Mouse (Mus musculus): ENCODE data around the gene Cmtm4. TPM values are rescaled to one million over a fixed set of nuclear protein-coding genes. Genes with fewer than 3 reads are reported as not detected.

Gene Cmtm4
- total RNA-seq (2015) (0.59 and 1.1 TPM in 2 replicates), total RNA-seq (2017) (1.6 and 1.7 TPM in 2 replicates)

- peak; percentile 81 for ATAC-seq (ENCODE audit: poor library complexity, severe bottlenecking)
Observed at GRCm38 (mm10) chr8:104395703-104396357, at the start of gene Cmtm4. Cmtm4 (minus strand) TSS chr8:104395807.

GRCm38 (mm10) chr8:104445248-104445647 lies 49.6 kb upstream of the Cmtm4 start:
- ATAC-seq (ENCODE audit: poor library complexity, severe bottlenecking), result no peak

GRCm38 (mm10) chr8:104443125-104443679 lies 47.6 kb upstream of the Cmtm4 start:
- ATAC-seq (ENCODE audit: poor library complexity, severe bottlenecking), result no peak; the same call in 1 of the 2 replicates

- ATAC-seq (ENCODE audit: poor library complexity, severe bottlenecking), result peak; percentile 95
Observed at GRCm38 (mm10) chr8:104442299-104443124, 46.9 kb upstream of the Cmtm4 start, which contains the start of gene Dync1li2. Dync1li2 (minus strand) TSS chr8:104443047.

- no peak; the same call in 1 of the 2 replicates for ATAC-seq (ENCODE audit: poor library complexity, severe bottlenecking)
Observed at GRCm38 (mm10) chr8:104441613-104442012, 46.0 kb upstream of the Cmtm4 start.

- no peak for ATAC-seq (ENCODE audit: poor library complexity, severe bottlenecking)
Observed at GRCm38 (mm10) chr8:104439461-104439860, 43.9 kb upstream of the Cmtm4 start.

- ATAC-seq (ENCODE audit: poor library complexity, severe bottlenecking), result no peak
Observed at GRCm38 (mm10) chr8:104437494-104438135, 42.0 kb upstream of the Cmtm4 start.

- ATAC-seq (ENCODE audit: poor library complexity, severe bottlenecking), result no peak
Observed at GRCm38 (mm10) chr8:104436591-104436990, 41.0 kb upstream of the Cmtm4 start.

GRCm38 (mm10) chr8:104436038-104436437 lies 40.4 kb upstream of the Cmtm4 start:
- peak; percentile 82 for ATAC-seq (ENCODE audit: poor library complexity, severe bottlenecking)

GRCm38 (mm10) chr8:104434826-104435354 lies 39.3 kb upstream of the Cmtm4 start:
- no peak for ATAC-seq (ENCODE audit: poor library complexity, severe bottlenecking)

- ATAC-seq (ENCODE audit: poor library complexity, severe bottlenecking), result peak; percentile 63
Observed at GRCm38 (mm10) chr8:104434275-104434674, 38.7 kb upstream of the Cmtm4 start.

GRCm38 (mm10) chr8:104433191-104433842 lies 37.7 kb upstream of the Cmtm4 start:
- no peak for ATAC-seq (ENCODE audit: poor library complexity, severe bottlenecking)

- no peak for ATAC-seq (ENCODE audit: poor library complexity, severe bottlenecking)
Observed at GRCm38 (mm10) chr8:104432656-104433055, 37.0 kb upstream of the Cmtm4 start.

- ATAC-seq (ENCODE audit: poor library complexity, severe bottlenecking), result no peak
Observed at GRCm38 (mm10) chr8:104430230-104430629, 34.6 kb upstream of the Cmtm4 start.

GRCm38 (mm10) chr8:104427703-104428102 lies 32.1 kb upstream of the Cmtm4 start:
- peak; percentile 55; the same call in 1 of the 2 replicates for ATAC-seq (ENCODE audit: poor library complexity, severe bottlenecking)

- no peak for ATAC-seq (ENCODE audit: poor library complexity, severe bottlenecking)
Observed at GRCm38 (mm10) chr8:104422313-104422712, 26.7 kb upstream of the Cmtm4 start.

- ATAC-seq (ENCODE audit: poor library complexity, severe bottlenecking), result no peak
Observed at GRCm38 (mm10) chr8:104416022-104416421, 20.4 kb upstream of the Cmtm4 start.

- ATAC-seq (ENCODE audit: poor library complexity, severe bottlenecking), result no peak
Observed at GRCm38 (mm10) chr8:104414204-104414603, 18.6 kb upstream of the Cmtm4 start.

- no peak for ATAC-seq (ENCODE audit: poor library complexity, severe bottlenecking)
Observed at GRCm38 (mm10) chr8:104413770-104414169, 18.2 kb upstream of the Cmtm4 start.

GRCm38 (mm10) chr8:104412805-104413532 lies 17.4 kb upstream of the Cmtm4 start:
- ATAC-seq (ENCODE audit: poor library complexity, severe bottlenecking), result no peak
